Mouse (Mus musculus) testis, adult 2 months (tissue): ENCODE results near the gene Ints1.

Source experiments
- CTCF ChIP-seq: fragments of 200-500 bp; IDR thresholded peaks from 2 replicates; pipeline ENCODE4 v1.5.1; 2012; ENCODE audit warnings: low read depth, mild to moderate bottlenecking, inconsistent platforms, low read length, moderate library complexity; ENCODE audit not compliant: control insufficient read depth, insufficient read depth, insufficient replicate concordance
- POLR2A ChIP-seq: fragments of 200-500 bp; IDR thresholded peaks from 2 replicates; pipeline ENCODE4 v1.6.1; 2012; ENCODE audit warnings: low read depth, mild to moderate bottlenecking, inconsistent platforms, low read length, moderate library complexity; ENCODE audit not compliant: control insufficient read depth

- TF ChIP-seq CTCF: no peak
- TF ChIP-seq POLR2A: no peak
Measured at GRCm38 (mm10) chr5:139738592-139739315, 36.7 kb downstream of the Ints1 start.
